Mouse (Mus musculus): ENCODE measurements around the gene Ovol1. TPM values are rescaled to one million over a fixed set of nuclear protein-coding genes. Genes with fewer than 3 reads are reported as not detected.

Ovol1 gene
- polyA plus RNA-seq, 1 experiment from 2014 or later = 30.3 TPM

GRCm38 (mm10) chr19:5589159-5589558 is 28.7 kb upstream of the Ovol1 start:
- H3K4me1 ChIP-seq = no peaks in the 10 kb centered on the region
- WGBS = 70% methylated on average over 9 of the region's 9 CpGs
- no peak overlapping the region for H3K9ac ChIP-seq
- no peaks in the 10 kb centered on the region for H3K9me3 ChIP-seq
- no peak overlapping the region for H3K4me3 ChIP-seq
- H3K36me3 ChIP-seq = no peaks in the 10 kb centered on the region
- ATAC-seq (ENCODE audit: insufficient number of reproducible peaks, low FRiP score, low TSS enrichment, low read depth) = no peak
- H3K4me2 ChIP-seq = no peak overlapping the region
- H3K27ac ChIP-seq = no peak overlapping the region
- no peaks in the 10 kb centered on the region for H3K27me3 ChIP-seq

- no peak overlapping the region for H3K9ac ChIP-seq
- no peaks in the 10 kb centered on the region for H3K4me1 ChIP-seq
- no peak for ATAC-seq (ENCODE audit: insufficient number of reproducible peaks, low FRiP score, low TSS enrichment, low read depth)
- no peak overlapping the region for H3K4me2 ChIP-seq
- no peaks in the 10 kb centered on the region for H3K36me3 ChIP-seq
- H3K27me3 ChIP-seq = no peaks in the 10 kb centered on the region
- H3K4me3 ChIP-seq = no peak overlapping the region
- 80% methylated on average over 2 of the region's 2 CpGs for WGBS
- H3K9me3 ChIP-seq = no peaks in the 10 kb centered on the region
- H3K27ac ChIP-seq = no peak overlapping the region
Measured at GRCm38 (mm10) chr19:5581995-5582394, 21.5 kb upstream of the Ovol1 start.

- Histone ChIP-seq H3K36me3 (no peaks in the 10 kb centered on the region), H3K9ac (no peak overlapping the region), H3K27me3 (no peaks in the 10 kb centered on the region), H3K4me2 (no peak overlapping the region), H3K4me1 (no peaks in the 10 kb centered on the region), H3K4me3 (no peak overlapping the region), H3K9me3 (no peaks in the 10 kb centered on the region), H3K27ac (no peak overlapping the region)
- 81% methylated on average over 6 of the region's 6 CpGs for WGBS
- no peak for ATAC-seq (ENCODE audit: insufficient number of reproducible peaks, low FRiP score, low TSS enrichment, low read depth)
Measured at GRCm38 (mm10) chr19:5580776-5581175, 20.3 kb upstream of the Ovol1 start.

GRCm38 (mm10) chr19:5579971-5580370 is 19.5 kb upstream of the Ovol1 start:
- Histone ChIP-seq H3K36me3 (no peaks in the 10 kb centered on the region), H3K27me3 (no peaks in the 10 kb centered on the region), H3K4me3 (no peak overlapping the region), H3K27ac (no peak overlapping the region), H3K4me2 (no peak overlapping the region), H3K4me1 (no peaks in the 10 kb centered on the region), H3K9me3 (no peaks in the 10 kb centered on the region), H3K9ac (no peak overlapping the region)
- ATAC-seq (ENCODE audit: insufficient number of reproducible peaks, low FRiP score, low TSS enrichment, low read depth) = no peak
- 73% methylated on average over 4 of the region's 4 CpGs for WGBS

GRCm38 (mm10) chr19:5575336-5575735 is 14.9 kb upstream of the Ovol1 start:
- peaks cover 5% of the 10 kb centered on the region; the same call in 1 of the 2 replicates for H3K36me3 ChIP-seq
- no peak overlapping the region for H3K27ac ChIP-seq
- H3K9ac ChIP-seq = no peak overlapping the region
- no peak overlapping the region for H3K4me2 ChIP-seq
- no peaks in the 10 kb centered on the region for H3K9me3 ChIP-seq
- 97% methylated on average over 1 of the region's 1 CpGs for WGBS
- H3K4me1 ChIP-seq = no peaks in the 10 kb centered on the region
- H3K27me3 ChIP-seq = no peaks in the 10 kb centered on the region
- no peak for ATAC-seq (ENCODE audit: insufficient number of reproducible peaks, low FRiP score, low TSS enrichment, low read depth)
- H3K4me3 ChIP-seq = no peak overlapping the region

- Histone ChIP-seq H3K4me2 (no peak overlapping the region), H3K9me3 (no peaks in the 10 kb centered on the region), H3K9ac (no peak overlapping the region), H3K27me3 (peaks cover 4% of the 10 kb centered on the region; the same call in 1 of the 2 replicates), H3K4me1 (peaks cover 13% of the 10 kb centered on the region), H3K36me3 (peaks cover 14% of the 10 kb centered on the region), H3K4me3 (no peak overlapping the region), H3K27ac (0 out of 2 replicates have a peak overlapping the region, but pooled peaks have one; percentile 47)
- ATAC-seq (ENCODE audit: insufficient number of reproducible peaks, low FRiP score, low TSS enrichment, low read depth) = no peak
- 76% methylated on average over 19 of the region's 19 CpGs for WGBS
Measured at GRCm38 (mm10) chr19:5572331-5573125, 12.1 kb upstream of the Ovol1 start.

GRCm38 (mm10) chr19:5571831-5572230 is 11.4 kb upstream of the Ovol1 start:
- no peak for ATAC-seq (ENCODE audit: insufficient number of reproducible peaks, low FRiP score, low TSS enrichment, low read depth)
- H3K27ac ChIP-seq = no peak overlapping the region
- H3K4me1 ChIP-seq = peaks cover 18% of the 10 kb centered on the region
- WGBS = 79% methylated on average over 5 of the region's 5 CpGs
- H3K9me3 ChIP-seq = no peaks in the 10 kb centered on the region
- H3K4me3 ChIP-seq = no peak overlapping the region
- no peak overlapping the region for H3K4me2 ChIP-seq
- peaks cover 4% of the 10 kb centered on the region; the same call in 1 of the 2 replicates for H3K27me3 ChIP-seq
- H3K9ac ChIP-seq = no peak overlapping the region
- peaks cover 14% of the 10 kb centered on the region for H3K36me3 ChIP-seq

- H3K36me3 ChIP-seq = peaks cover 14% of the 10 kb centered on the region
- 88% methylated on average over 32 of the region's 32 CpGs for WGBS
- no peak overlapping the region for H3K27ac ChIP-seq
- no peak overlapping the region for H3K4me2 ChIP-seq
- peaks cover 13% of the 10 kb centered on the region for H3K27me3 ChIP-seq
- ATAC-seq (ENCODE audit: insufficient number of reproducible peaks, low FRiP score, low TSS enrichment, low read depth) = no peak
- H3K9me3 ChIP-seq = no peaks in the 10 kb centered on the region
- H3K4me3 ChIP-seq = no peak overlapping the region
- H3K9ac ChIP-seq = no peak overlapping the region
- H3K4me1 ChIP-seq = peaks cover 21% of the 10 kb centered on the region
Measured at GRCm38 (mm10) chr19:5570353-5571246, 10.2 kb upstream of the Ovol1 start.

- H3K27me3 ChIP-seq = peaks cover 18% of the 10 kb centered on the region
- no peak for ATAC-seq (ENCODE audit: insufficient number of reproducible peaks, low FRiP score, low TSS enrichment, low read depth)
- H3K4me1 ChIP-seq = peaks cover 21% of the 10 kb centered on the region
- WGBS = 87% methylated on average over 10 of the region's 10 CpGs
- H3K4me2 ChIP-seq = no peak overlapping the region
- H3K9me3 ChIP-seq = no peaks in the 10 kb centered on the region
- H3K4me3 ChIP-seq = no peak overlapping the region
- no peak overlapping the region for H3K9ac ChIP-seq
- H3K36me3 ChIP-seq = peaks cover 14% of the 10 kb centered on the region
- H3K27ac ChIP-seq = no peak overlapping the region
Measured at GRCm38 (mm10) chr19:5569521-5569920, 9.1 kb upstream of the Ovol1 start.

GRCm38 (mm10) chr19:5568470-5569140 is 8.2 kb upstream of the Ovol1 start:
- Histone ChIP-seq H3K27ac (peak overlapping the region; percentile 85; the same call in 1 of the 2 replicates), H3K4me2 (peak overlapping the region; percentile 98), H3K4me3 (peak overlapping the region; percentile 76), H3K9ac (no peak overlapping the region; the same call in 1 of the 2 replicates), H3K4me1 (peaks cover 21% of the 10 kb centered on the region), H3K9me3 (no peaks in the 10 kb centered on the region), H3K27me3 (peaks cover 26% of the 10 kb centered on the region), H3K36me3 (peaks cover 14% of the 10 kb centered on the region)
- ATAC-seq (ENCODE audit: insufficient number of reproducible peaks, low FRiP score, low TSS enrichment, low read depth) = peak; percentile 3; the same call in 1 of the 2 replicates
- WGBS = 8% methylated on average over 27 of the region's 27 CpGs

- H3K4me3 ChIP-seq = peak within 1 kb of the TSS; percentile 76
- H3K9me3 ChIP-seq = no peaks in the 10 kb centered on the region
- H3K27me3 ChIP-seq = peaks cover 33% of the 10 kb centered on the region
- H3K27ac ChIP-seq = peak within 1 kb of the TSS; percentile 85
- H3K36me3 ChIP-seq = peaks cover 14% of the 10 kb centered on the region
- peak within 1 kb of the TSS; percentile 53 for H3K9ac ChIP-seq
- ATAC-seq (ENCODE audit: insufficient number of reproducible peaks, low FRiP score, low TSS enrichment, low read depth) = peak; percentile 81
- peak within 1 kb of the TSS; percentile 98 for H3K4me2 ChIP-seq
- under 1% methylated on average over 99 of the region's 102 CpGs for WGBS
- H3K4me1 ChIP-seq = peaks cover 21% of the 10 kb centered on the region
Measured at GRCm38 (mm10) chr19:5567534-5568469, 7.4 kb upstream of the Ovol1 start, which contains the start of gene Ap5b1. Gene Ap5b1, plus strand, starts transcription at chr19:5568025.
